Mouse (Mus musculus): ENCODE results near the gene Sipa1l1. TPM values are rescaled to one million over a fixed set of nuclear protein-coding genes. Genes with fewer than 3 reads are reported as not detected.

Sipa1l1 gene
- polyA plus RNA-seq, 1 experiment from 2014 or later, result 41.7 TPM

- WGBS, result 64% methylated on average over 1 of the region's 1 CpGs
Measured at GRCm38 (mm10) chr12:82456414-82456805, 287.3 kb downstream of the Sipa1l1 start.

DNA sequence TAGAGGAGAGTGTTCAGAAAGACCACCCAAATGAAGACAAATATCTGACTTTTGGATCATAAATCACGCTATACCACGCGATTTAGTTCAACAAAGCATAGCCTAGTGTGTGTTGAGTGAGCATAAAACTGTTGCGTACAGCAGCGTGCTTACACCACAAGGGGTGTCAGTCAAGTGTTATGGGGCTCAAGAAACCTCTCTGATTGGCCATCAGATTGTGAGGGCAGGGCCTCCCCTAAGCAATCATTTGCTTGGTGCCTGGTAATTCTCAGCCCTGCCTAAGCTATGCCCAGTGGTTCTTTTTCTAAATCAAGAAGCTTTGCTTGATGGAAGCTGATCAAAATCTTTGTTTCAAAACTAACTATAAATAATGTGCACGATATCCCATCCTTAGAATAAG lies 288.5 kb downstream of the Sipa1l1 start:
- Histone ChIP-seq H3K27me3 (no peaks in the 10 kb centered on the region), H3K36me3 (replicated peaks) (no peaks in the 10 kb centered on the region), H3K9ac (no peak overlapping the region), H3K27ac (no peak overlapping the region), H3K4me1 (no peaks in the 10 kb centered on the region), H3K9me3 (no peaks in the 10 kb centered on the region), H3K4me2 (no peak overlapping the region), H3K4me3 (replicated peaks) (no peak overlapping the region)
- WGBS, result 94% methylated on average over 6 of the region's 6 CpGs
- no peak for ATAC-seq (ENCODE audit: low FRiP score)

More at GRCm38 (mm10) chr12:82456414-82456805, 287.3 kb downstream of the Sipa1l1 start:
- Histone ChIP-seq H3K9ac (no peak overlapping the region), H3K9me3 (no peaks in the 10 kb centered on the region), H3K27me3 (no peaks in the 10 kb centered on the region), H3K36me3 (replicated peaks) (no peaks in the 10 kb centered on the region; the same call in 1 of the 2 replicates), H3K4me2 (no peak overlapping the region), H3K27ac (no peak overlapping the region), H3K4me1 (no peaks in the 10 kb centered on the region), H3K4me3 (replicated peaks) (no peak overlapping the region)
- ATAC-seq (ENCODE audit: low FRiP score), result no peak

DNA sequence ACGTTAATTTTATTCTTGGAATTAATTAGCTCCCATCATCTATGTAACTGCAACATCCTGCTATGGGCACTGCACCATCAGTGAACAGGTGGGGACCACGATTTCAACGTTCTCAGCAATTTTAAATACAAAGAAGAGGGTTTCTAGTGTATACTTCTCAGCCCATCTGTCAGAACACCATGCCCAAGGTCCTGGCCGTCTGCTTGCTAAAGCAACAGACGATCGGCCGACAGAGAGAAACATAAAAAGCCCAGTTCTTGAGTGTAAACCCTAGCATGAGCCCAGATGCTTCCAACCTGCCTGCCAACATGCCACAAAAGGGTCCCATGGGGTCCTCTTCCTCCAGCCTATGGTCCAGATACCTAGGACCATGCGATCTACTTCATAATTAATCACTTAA lies 288.9 kb downstream of the Sipa1l1 start:
- no peaks in the 10 kb centered on the region for H3K9me3 ChIP-seq
- H3K27me3 ChIP-seq, result no peaks in the 10 kb centered on the region
- no peak overlapping the region for H3K4me3 ChIP-seq (replicated peaks)
- no peak for ATAC-seq (ENCODE audit: low FRiP score)
- 90% methylated on average over 8 of the region's 8 CpGs for WGBS
- no peak overlapping the region for H3K9ac ChIP-seq
- H3K36me3 ChIP-seq (replicated peaks), result no peaks in the 10 kb centered on the region
- H3K27ac ChIP-seq, result no peak overlapping the region
- no peak overlapping the region for H3K4me2 ChIP-seq
- no peaks in the 10 kb centered on the region for H3K4me1 ChIP-seq

DNA sequence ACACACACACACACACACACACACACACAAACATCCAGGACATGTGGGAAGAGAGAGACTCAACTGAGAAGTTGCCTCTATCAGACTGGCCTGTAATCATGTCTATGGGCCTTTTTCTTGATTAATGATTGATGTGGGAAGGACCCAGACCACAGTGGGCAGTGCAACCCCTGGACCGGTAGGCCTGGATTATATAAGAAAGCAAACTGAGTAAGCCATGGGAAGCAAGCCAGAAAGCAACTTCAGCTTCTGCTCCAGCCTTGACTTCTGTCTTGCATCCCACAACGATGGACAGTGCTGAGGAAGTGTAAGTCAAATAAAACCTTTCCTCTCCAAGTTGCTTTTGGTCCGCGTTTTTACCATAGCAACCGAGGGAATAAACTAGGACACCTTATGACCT lies 298.1 kb downstream of the Sipa1l1 start:
- H3K4me1 ChIP-seq, result peaks cover 8% of the 10 kb centered on the region; the same call in 1 of the 2 replicates
- 93% methylated on average over 5 of the region's 5 CpGs for WGBS
- no peak overlapping the region for H3K4me3 ChIP-seq (replicated peaks)
- no peak overlapping the region for H3K9ac ChIP-seq
- no peak overlapping the region for H3K4me2 ChIP-seq
- no peaks in the 10 kb centered on the region for H3K9me3 ChIP-seq
- no peak for ATAC-seq (ENCODE audit: low FRiP score)
- no peak overlapping the region for H3K27ac ChIP-seq
- H3K36me3 ChIP-seq (replicated peaks), result no peaks in the 10 kb centered on the region
- H3K27me3 ChIP-seq, result peaks cover 5% of the 10 kb centered on the region; the same call in 1 of the 2 replicates

DNA sequence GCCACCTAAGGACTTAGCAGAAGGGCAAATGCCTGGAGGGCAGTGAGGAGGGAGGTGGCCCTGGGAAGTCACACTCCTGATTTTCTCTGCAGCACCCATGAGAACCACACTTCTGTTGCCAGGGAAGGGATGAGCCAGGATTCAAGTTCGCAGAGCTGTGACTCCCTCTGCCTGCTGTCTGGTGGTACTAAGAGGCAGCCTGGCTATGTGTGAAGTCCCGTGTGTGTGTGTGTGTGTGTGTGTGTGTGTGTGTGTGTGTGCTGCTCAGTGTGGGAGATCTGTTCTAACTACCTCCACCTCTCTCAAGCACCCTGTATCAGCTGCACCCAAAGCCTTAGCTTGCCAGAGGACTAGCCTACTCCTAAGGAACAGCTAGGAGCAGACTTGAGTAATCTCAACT lies 298.5 kb downstream of the Sipa1l1 start:
- H3K36me3 ChIP-seq (replicated peaks), result no peaks in the 10 kb centered on the region
- peaks cover 8% of the 10 kb centered on the region; the same call in 1 of the 2 replicates for H3K4me1 ChIP-seq
- no peak overlapping the region for H3K9ac ChIP-seq
- no peak overlapping the region for H3K4me2 ChIP-seq
- H3K27ac ChIP-seq, result no peak overlapping the region
- no peak for ATAC-seq (ENCODE audit: low FRiP score)
- H3K9me3 ChIP-seq, result no peaks in the 10 kb centered on the region
- peaks cover 5% of the 10 kb centered on the region; the same call in 1 of the 2 replicates for H3K27me3 ChIP-seq
- 85% methylated on average over 2 of the region's 2 CpGs for WGBS
- H3K4me3 ChIP-seq (replicated peaks), result no peak overlapping the region

- no peaks in the 10 kb centered on the region for H3K36me3 ChIP-seq (replicated peaks)
- H3K27ac ChIP-seq, result no peak overlapping the region
- peaks cover 8% of the 10 kb centered on the region; the same call in 1 of the 2 replicates for H3K4me1 ChIP-seq
- H3K9me3 ChIP-seq, result no peaks in the 10 kb centered on the region
- WGBS, result 70% methylated on average over 5 of the region's 5 CpGs
- peaks cover 5% of the 10 kb centered on the region; the same call in 1 of the 2 replicates for H3K27me3 ChIP-seq
- H3K4me3 ChIP-seq (replicated peaks), result no peak overlapping the region
- no peak overlapping the region for H3K4me2 ChIP-seq
- H3K9ac ChIP-seq, result no peak overlapping the region
- no peak for ATAC-seq (ENCODE audit: low FRiP score)
Measured at GRCm38 (mm10) chr12:82468416-82468815, 299.3 kb downstream of the Sipa1l1 start.

DNA sequence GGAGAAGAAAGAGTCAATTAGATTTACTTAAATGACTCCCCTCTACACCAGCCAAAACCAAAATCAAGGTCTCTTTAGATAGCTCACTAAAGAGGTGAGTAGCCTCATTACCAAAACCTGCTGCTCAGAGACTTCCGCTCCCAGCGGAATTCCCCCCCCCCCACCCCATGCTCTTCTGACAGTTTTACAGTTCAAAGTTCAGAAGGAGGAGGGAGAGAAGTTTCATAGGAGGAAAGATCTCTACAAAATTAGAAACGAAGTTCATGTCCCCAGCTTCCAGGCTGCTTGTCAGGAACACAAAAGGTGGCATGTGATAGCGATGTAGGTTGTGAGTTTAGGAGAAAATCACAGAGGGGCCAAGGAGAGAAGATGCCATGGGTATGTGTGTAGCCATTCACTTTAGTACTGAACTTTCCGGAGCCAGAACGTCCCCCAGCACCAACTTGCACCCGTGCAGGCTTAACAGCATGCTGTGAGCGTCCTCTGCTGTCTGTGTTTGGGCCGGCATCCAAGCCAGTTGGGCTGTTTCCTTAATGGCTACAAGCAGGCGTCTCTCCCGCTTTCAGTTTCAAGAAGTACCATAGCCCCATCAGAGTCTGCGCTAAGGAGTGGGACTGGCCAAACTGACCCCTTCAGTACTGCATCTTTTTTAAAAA lies 300.7 kb downstream of the Sipa1l1 start:
- Histone ChIP-seq H3K4me1 (peaks cover 8% of the 10 kb centered on the region; the same call in 1 of the 2 replicates), H3K4me3 (replicated peaks) (peak overlapping the region; percentile 51), H3K27me3 (peaks cover 5% of the 10 kb centered on the region; the same call in 1 of the 2 replicates), H3K27ac (peak overlapping the region; percentile 71; the same call in 1 of the 2 replicates), H3K36me3 (replicated peaks) (no peaks in the 10 kb centered on the region), H3K9ac (peak overlapping the region; percentile 60), H3K9me3 (no peaks in the 10 kb centered on the region), H3K4me2 (peak overlapping the region; percentile 81)
- 7% methylated on average over 12 of the region's 12 CpGs for WGBS
- ATAC-seq (ENCODE audit: low FRiP score), result peak; percentile 84

DNA sequence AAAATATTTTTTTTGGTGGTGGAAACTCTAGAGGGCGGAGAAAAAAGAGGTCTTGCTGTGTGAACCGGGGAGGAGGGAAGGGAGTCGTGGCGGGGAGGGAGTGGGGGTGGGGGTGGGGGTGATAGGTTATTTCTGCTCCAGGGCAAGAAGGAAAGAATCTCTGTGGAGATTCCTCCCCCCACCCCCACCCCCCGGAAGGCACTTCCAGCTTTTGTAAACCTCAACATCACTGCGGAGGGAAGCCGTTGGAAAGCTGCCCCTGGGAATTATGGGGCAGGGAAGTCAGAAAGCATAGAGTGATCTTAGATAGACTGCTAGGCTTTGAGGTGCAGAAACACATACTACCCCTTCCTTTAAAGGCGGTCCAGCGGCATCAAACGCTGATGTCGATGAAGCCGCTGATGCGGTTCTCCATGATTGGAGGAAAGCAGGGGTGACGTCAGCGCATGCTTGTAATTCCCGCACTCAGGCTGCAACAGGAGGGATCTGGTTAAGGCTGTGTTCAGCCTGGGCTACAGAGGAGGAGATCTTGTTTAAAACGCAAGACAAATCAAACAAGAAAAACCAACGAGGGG lies 301.3 kb downstream of the Sipa1l1 start:
- Histone ChIP-seq H3K4me3 (replicated peaks) (peak overlapping the region; percentile 51), H3K9me3 (no peaks in the 10 kb centered on the region)

DNA sequence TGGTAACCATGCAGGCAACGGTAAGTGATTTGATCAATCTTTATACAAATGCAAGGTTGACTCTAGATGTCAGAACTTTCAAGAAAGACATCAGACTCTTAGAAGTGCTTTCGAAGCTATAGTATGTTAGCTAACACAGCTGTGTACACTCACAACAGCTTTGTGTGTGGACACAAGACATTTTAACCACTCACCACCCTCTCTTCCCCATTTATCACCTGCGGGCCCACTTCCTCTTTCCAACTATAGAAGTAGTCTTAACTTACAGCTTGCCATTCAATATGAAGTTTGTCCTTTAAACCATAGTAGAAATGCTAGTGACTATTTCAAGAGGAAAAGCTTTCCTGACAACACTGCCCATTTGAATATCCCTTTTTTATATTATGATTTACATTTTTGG lies 303.7 kb downstream of the Sipa1l1 start:
- H3K4me3 ChIP-seq (replicated peaks), result no peak overlapping the region
- peaks cover 16% of the 10 kb centered on the region for H3K4me1 ChIP-seq
- 89% methylated on average over 3 of the region's 3 CpGs for WGBS
- H3K36me3 ChIP-seq (replicated peaks), result no peaks in the 10 kb centered on the region
- no peak overlapping the region for H3K4me2 ChIP-seq
- no peak overlapping the region for H3K27ac ChIP-seq
- peaks cover 7% of the 10 kb centered on the region for H3K27me3 ChIP-seq
- H3K9ac ChIP-seq, result no peak overlapping the region
- no peak for ATAC-seq (ENCODE audit: low FRiP score)
- H3K9me3 ChIP-seq, result no peaks in the 10 kb centered on the region

More for the DNA sequence above, 301.3 kb downstream of the Sipa1l1 start:
- peaks cover 8% of the 10 kb centered on the region; the same call in 1 of the 2 replicates for H3K4me1 ChIP-seq
- H3K9ac ChIP-seq, result peak overlapping the region; percentile 60
- no peaks in the 10 kb centered on the region for H3K36me3 ChIP-seq (replicated peaks)
- WGBS, result 1% methylated on average over 18 of the region's 18 CpGs
- H3K27ac ChIP-seq, result peak overlapping the region; percentile 71; the same call in 1 of the 2 replicates
- H3K4me2 ChIP-seq, result peak overlapping the region; percentile 81
- peaks cover 5% of the 10 kb centered on the region; the same call in 1 of the 2 replicates for H3K27me3 ChIP-seq
- ATAC-seq (ENCODE audit: low FRiP score), result peak; percentile 95

- Histone ChIP-seq H3K4me3 (replicated peaks) (no peak overlapping the region), H3K27ac (no peak overlapping the region), H3K4me2 (no peak overlapping the region), H3K4me1 (peaks cover 20% of the 10 kb centered on the region), H3K9ac (no peak overlapping the region), H3K9me3 (no peaks in the 10 kb centered on the region), H3K27me3 (peaks cover 11% of the 10 kb centered on the region), H3K36me3 (replicated peaks) (no peaks in the 10 kb centered on the region)
- no peak for ATAC-seq (ENCODE audit: low FRiP score)
- 73% methylated on average over 4 of the region's 4 CpGs for WGBS
Measured at GRCm38 (mm10) chr12:82473238-82473637, 304.1 kb downstream of the Sipa1l1 start.

DNA sequence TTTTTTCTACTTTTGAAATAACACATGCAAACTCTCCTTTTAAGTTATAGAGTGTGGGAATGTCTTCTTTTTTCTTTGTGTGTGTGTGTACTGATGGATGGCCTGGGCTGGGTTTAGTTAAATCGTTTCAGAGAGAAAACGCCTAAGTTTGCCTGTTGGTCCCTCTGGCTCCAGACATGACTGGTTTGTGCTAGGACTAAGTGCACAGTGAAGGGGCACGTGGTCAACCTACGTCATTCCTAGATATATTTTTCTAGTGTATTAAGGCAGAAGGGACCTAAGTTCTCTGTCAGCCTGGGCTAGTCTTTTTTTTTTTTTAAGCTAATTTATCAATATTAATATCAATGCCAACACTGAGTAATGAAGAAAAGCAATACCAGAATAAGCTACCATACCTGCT lies 305.3 kb downstream of the Sipa1l1 start:
- ATAC-seq (ENCODE audit: low FRiP score), result no peak
- Histone ChIP-seq H3K4me2 (no peak overlapping the region), H3K4me3 (replicated peaks) (no peak overlapping the region), H3K27ac (no peak overlapping the region), H3K9ac (no peak overlapping the region), H3K27me3 (peaks cover 7% of the 10 kb centered on the region), H3K9me3 (no peaks in the 10 kb centered on the region), H3K36me3 (replicated peaks) (no peaks in the 10 kb centered on the region), H3K4me1 (peaks cover 30% of the 10 kb centered on the region)
- WGBS, result 90% methylated on average over 4 of the region's 4 CpGs

DNA sequence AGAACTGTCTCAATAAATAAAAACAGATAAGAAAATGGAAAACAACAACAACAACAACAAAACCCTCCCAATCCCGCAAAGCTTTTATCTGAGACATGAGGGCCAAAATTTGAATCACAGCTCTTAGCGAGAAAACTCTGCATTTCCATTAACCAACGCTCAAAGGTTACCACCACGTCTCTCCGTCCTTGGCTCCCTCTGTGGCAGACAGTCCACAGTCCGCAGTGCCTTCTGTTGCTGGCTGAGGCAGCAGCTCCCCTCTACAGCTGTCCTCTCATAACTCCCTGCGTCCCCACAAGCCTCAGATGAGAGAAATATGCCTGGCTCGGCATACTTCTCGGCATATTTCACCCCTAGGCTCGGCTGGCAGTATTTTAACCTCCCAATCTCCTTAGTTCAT lies 306.9 kb downstream of the Sipa1l1 start:
- H3K4me3 ChIP-seq (replicated peaks), result no peak overlapping the region
- H3K9me3 ChIP-seq, result no peaks in the 10 kb centered on the region
- WGBS, result 85% methylated on average over 10 of the region's 10 CpGs
- no peak overlapping the region for H3K4me2 ChIP-seq
- H3K9ac ChIP-seq, result no peak overlapping the region
- peaks cover 23% of the 10 kb centered on the region for H3K4me1 ChIP-seq
- no peaks in the 10 kb centered on the region for H3K36me3 ChIP-seq (replicated peaks)
- peaks cover 6% of the 10 kb centered on the region; the same call in 1 of the 2 replicates for H3K27me3 ChIP-seq
- ATAC-seq (ENCODE audit: low FRiP score), result no peak
- no peak overlapping the region for H3K27ac ChIP-seq
